Mouse (Mus musculus) heart, postnatal 0 days (tissue): ENCODE data around the gene Trafd1. TPM values are rescaled to one million over a fixed set of nuclear protein-coding genes. Genes with fewer than 3 reads are reported as not detected.

Experiments
- ATAC-seq: fragments of 200-750 bp; cut with Nextera tagmentation; 2 replicates; pipeline ENCODE4 v1.8.0; 2017; ENCODE audit warnings: low read depth, moderate number of reproducible peaks, moderate library complexity; ENCODE audit not compliant: insufficient read depth
- DNase-seq: peaks from one replicate; pipeline ENCODE4 v3.0.0-alpha.2; 2016; ENCODE audit warnings: low spot score
- H3K27ac ChIP-seq: fragments of 300-500 bp; sonication (generic); 2 replicates; pipeline ENCODE4 v1.5.1; 2014; ENCODE audit warnings: low read depth, mild to moderate bottlenecking
- H3K27me3 ChIP-seq: fragments of 300-500 bp; sonication (generic); 2 replicates; pipeline ENCODE4 v1.6.1; 2014; ENCODE audit warnings: low read length, mixed read lengths; ENCODE audit not compliant: control insufficient read depth, insufficient read depth
- H3K36me3 ChIP-seq: fragments of 300-500 bp; sonication (generic); replicated peaks from 2 replicates; pipeline ENCODE4 v1.6.1; 2014; ENCODE audit warnings: low read length, mixed read lengths; ENCODE audit not compliant: control insufficient read depth, insufficient read depth
- H3K4me1 ChIP-seq: fragments of 300-500 bp; sonication (generic); 2 replicates; pipeline ENCODE4 v1.6.1; 2014; ENCODE audit warnings: antibody characterized with exemption; ENCODE audit not compliant: control insufficient read depth, insufficient read depth
- H3K4me2 ChIP-seq: fragments of 300-500 bp; sonication (generic); 2 replicates; pipeline ENCODE4 v1.6.1; 2014; ENCODE audit warnings: low read depth, mild to moderate bottlenecking, low read length, moderate library complexity
- H3K4me3 ChIP-seq: fragments of 300-500 bp; sonication (generic); 2 replicates; pipeline ENCODE4 v1.5.1; 2014; ENCODE audit warnings: low read depth, low read length
- H3K9ac ChIP-seq: fragments of 300-500 bp; sonication (generic); replicated peaks from 2 replicates; pipeline ENCODE4 v1.6.1; 2014; ENCODE audit warnings: low read depth, low read length, mixed read lengths
- H3K9me3 ChIP-seq: fragments of 300-500 bp; sonication (generic); replicated peaks from 2 replicates; pipeline ENCODE4 v1.6.1; 2016; ENCODE audit warnings: low read length; ENCODE audit not compliant: control insufficient read depth
- CTCF ChIP-seq: IDR thresholded peaks from 2 replicates; pipeline ENCODE4 v1.5.1; 2016; ENCODE audit warnings: antibody characterized with exemption, control low read depth, low read depth
- EP300 ChIP-seq: IDR thresholded peaks from 2 replicates; pipeline ENCODE4 v1.6.1; 2016; ENCODE audit warnings: antibody characterized with exemption, low read depth
- WGBS: fragments of 180-500 bp; shearing (Covaris S2); extraction: QIAGEN DNeasy Blood & Tissue Kit; methylation state at CpG from one replicate; pipeline ENCODE4 v1.1.7; 2014; 5-methylcytosine and 5-hydroxymethylcytosine counted together
- polyA plus RNA-seq: library from polyadenylated mRNA; unstranded; fragments of >200 nt; fragmentation: Nextera tagmentation; extraction: Ambion mirVana; gene quantifications from 2 replicates; pipeline ENCODE4 v1.2.1, GENCODE M21; 2015
- total RNA-seq: library from RNA; depleted of rRNA; stranded (reverse); fragments of >200 nt; gene quantifications from 2 replicates; pipeline ENCODE4 v1.2.3, GENCODE M21; 2014; ENCODE audit warnings: low replicate concordance

Gene Trafd1
- total and polyA plus RNA-seq, 2 experiments from 2014 or later = 67.7 to 83.8 TPM

DNA sequence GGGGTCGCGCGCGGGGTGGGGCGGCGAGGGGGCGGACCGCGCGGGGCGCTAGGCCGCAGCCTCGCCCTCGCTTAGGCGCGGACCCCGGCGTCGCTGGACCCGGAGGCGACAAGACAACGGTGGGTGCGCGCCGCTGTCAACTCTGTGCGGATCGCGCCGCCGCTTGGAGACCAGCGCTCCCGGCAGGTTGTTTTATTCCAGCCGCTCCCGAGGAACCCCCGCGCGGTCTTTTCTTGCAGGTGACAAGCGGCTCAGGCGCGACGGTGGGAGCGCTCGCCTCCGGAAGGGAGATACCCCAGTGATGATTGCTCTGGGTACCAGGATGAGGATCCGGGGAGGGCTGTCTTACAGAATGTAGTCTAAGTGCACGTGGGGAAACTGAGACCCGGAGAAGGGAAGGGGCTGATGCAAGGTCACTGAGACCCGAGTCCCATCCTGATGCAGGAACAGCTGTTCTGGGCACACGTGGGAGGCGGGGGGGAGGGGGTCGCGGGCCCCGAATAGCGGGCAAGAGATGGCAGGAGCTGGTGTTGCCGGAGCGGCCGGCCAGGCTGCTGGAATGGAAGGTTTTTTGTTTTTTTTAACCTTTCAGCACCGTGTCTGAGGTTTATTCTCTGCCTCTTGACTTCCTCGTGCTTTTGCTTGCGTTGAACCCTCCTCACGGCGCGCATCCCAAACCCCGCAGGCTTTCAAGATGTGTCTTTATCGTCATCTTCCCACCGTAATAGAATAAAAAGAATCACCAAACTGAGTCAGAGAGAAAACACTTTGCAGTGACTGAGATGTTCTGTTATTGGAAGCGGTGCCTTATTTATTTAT, 12.9 kb upstream of the Trafd1 start:
- WGBS = under 1% methylated on average over 55 of the region's 67 CpGs
- TF ChIP-seq EP300 (no peak), CTCF (no peak)
- H3K36me3 ChIP-seq = no peaks in the 10 kb centered on the region

DNA sequence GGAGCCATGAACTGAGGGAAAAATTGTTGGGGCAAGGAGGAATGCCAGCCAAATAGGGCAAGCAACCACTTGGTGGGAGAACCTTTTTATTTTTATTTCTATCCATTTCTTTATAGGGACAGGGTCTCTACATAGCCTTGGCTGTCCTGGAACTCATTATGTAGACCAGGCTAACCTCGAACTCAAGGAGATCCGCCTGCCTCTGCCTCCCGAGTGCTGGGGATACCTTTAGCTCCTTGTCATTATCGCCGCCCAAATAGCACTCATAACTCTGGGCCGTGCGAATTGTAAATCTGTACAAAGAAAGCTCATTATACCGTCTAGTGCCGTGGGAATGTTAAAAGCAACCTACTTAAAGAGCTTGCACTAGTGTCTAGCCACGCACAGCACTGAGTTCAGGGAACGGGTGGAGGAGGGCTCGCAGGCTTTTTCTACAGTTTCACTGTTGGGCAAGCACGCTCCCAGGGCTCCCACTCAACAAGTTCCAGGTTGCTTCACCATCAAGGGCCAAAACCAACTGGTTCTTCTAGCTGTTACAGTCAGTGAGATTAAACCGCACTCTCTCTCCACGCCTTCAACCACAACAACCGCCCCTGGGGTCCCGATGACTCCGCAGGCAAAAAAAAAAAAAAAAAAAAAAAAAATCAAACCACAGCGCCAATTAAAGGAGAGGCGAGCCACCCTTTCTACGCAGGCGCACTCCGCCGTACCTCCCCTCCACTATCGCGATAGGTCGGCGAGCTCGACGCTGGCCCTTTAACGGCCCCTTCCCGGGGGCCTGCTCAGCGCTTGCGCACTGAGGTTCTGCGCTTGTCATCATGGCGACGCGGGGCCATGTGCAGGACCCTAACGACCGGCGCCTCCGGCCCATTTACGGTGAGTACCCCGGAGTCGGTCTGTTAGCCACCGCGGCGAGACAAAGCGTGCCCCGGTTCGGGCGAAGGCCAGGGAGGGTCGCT, 12.0 kb upstream of the Trafd1 start, which contains the start of gene Naa25:
TSS of gene Naa25 (plus strand) at position 750 of the 959 bp plus-strand sequence.
- H3K9me3 ChIP-seq = no peaks in the 10 kb centered on the region
- peak within 1 kb of the TSS; percentile 84 for H3K27ac ChIP-seq
- H3K9ac ChIP-seq = peak within 1 kb of the TSS; percentile 84
- 8% methylated on average over 53 of the region's 53 CpGs for WGBS
- TF ChIP-seq CTCF = no peak
- peak; percentile 47; the same call in 1 of the 2 replicates for TF ChIP-seq EP300
- H3K4me2 ChIP-seq = peak within 1 kb of the TSS; percentile 100
- H3K4me1 ChIP-seq = peaks cover 9% of the 10 kb centered on the region
- H3K4me3 ChIP-seq = peak within 1 kb of the TSS; percentile 98
- ATAC-seq (peak; percentile 97), DNase-seq (peak; percentile 98)
- H3K36me3 ChIP-seq = no peaks in the 10 kb centered on the region
- H3K27me3 ChIP-seq = no peaks in the 10 kb centered on the region

More for the DNA sequence above, 12.9 kb upstream of the Trafd1 start:
- H3K9ac ChIP-seq = peak overlapping the region; percentile 84
- DNase-seq (peak; percentile 60), ATAC-seq (peak; percentile 68)
- H3K4me2 ChIP-seq = peak overlapping the region; percentile 100
- H3K4me3 ChIP-seq = peak overlapping the region; percentile 98
- H3K27ac ChIP-seq = peak overlapping the region; percentile 39
- H3K27me3 ChIP-seq = no peaks in the 10 kb centered on the region
- no peaks in the 10 kb centered on the region for H3K9me3 ChIP-seq
- peaks cover 9% of the 10 kb centered on the region for H3K4me1 ChIP-seq

DNA sequence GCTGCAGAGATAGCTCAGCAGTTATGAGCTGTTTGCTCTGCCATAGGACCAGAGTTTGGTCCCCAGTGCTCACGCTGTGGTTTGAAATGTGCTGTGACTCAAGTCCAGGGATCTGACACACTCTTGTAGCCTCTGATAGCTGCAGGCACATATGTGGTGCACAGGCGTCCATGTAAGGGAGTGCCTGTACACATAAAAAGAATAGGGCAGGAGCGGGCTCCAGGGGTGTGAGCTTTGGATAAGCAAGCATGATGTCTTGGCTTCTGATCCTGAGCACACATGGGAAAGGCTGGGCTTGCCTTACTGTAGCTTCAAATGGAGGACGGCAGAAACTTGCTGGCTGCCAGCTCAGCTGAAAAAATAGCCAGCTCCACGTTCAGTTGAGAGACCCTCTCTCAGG, 10.2 kb upstream of the Trafd1 start:
- DNase-seq = no peak
- H3K4me1 ChIP-seq = peaks cover 9% of the 10 kb centered on the region
- H3K9me3 ChIP-seq = no peaks in the 10 kb centered on the region
- 63% methylated on average over 5 of the region's 5 CpGs for WGBS
- no peak overlapping the region for H3K4me3 ChIP-seq
- H3K27ac ChIP-seq = no peak overlapping the region
- H3K36me3 ChIP-seq = no peaks in the 10 kb centered on the region
- H3K9ac ChIP-seq = no peak overlapping the region
- no peaks in the 10 kb centered on the region for H3K27me3 ChIP-seq
- no peak for TF ChIP-seq EP300
- no peak for TF ChIP-seq CTCF
- ATAC-seq = no peak
- no peak overlapping the region for H3K4me2 ChIP-seq

DNA sequence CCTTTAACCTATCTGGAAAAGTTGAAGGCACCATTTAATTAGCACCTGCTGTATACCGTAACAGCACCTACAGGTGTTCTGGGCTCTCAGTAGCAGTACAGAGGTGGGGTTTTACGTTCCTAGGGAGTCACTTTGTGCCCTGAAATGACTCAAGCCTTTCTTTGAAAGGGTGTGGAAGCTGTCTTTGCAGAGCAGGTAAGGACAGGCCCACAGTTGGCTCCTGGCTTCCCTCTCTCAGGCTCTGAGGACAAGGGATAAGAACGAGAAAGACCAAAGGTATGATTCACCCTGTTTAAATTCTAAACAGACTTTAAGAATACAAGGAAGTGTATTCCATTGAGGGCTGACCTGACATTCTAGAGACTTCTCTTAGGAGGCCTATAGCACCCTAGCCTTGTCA, 8.0 kb upstream of the Trafd1 start:
- Histone ChIP-seq H3K4me1 (no peaks in the 10 kb centered on the region), H3K27ac (no peak overlapping the region), H3K9ac (no peak overlapping the region), H3K4me2 (no peak overlapping the region), H3K27me3 (no peaks in the 10 kb centered on the region), H3K9me3 (no peaks in the 10 kb centered on the region), H3K4me3 (no peak overlapping the region), H3K36me3 (no peaks in the 10 kb centered on the region)
- no peak for ATAC-seq
- no peak for TF ChIP-seq CTCF
- no peak for TF ChIP-seq EP300
- WGBS = 75% methylated on average over 3 of the region's 3 CpGs
- DNase-seq = no peak

DNA sequence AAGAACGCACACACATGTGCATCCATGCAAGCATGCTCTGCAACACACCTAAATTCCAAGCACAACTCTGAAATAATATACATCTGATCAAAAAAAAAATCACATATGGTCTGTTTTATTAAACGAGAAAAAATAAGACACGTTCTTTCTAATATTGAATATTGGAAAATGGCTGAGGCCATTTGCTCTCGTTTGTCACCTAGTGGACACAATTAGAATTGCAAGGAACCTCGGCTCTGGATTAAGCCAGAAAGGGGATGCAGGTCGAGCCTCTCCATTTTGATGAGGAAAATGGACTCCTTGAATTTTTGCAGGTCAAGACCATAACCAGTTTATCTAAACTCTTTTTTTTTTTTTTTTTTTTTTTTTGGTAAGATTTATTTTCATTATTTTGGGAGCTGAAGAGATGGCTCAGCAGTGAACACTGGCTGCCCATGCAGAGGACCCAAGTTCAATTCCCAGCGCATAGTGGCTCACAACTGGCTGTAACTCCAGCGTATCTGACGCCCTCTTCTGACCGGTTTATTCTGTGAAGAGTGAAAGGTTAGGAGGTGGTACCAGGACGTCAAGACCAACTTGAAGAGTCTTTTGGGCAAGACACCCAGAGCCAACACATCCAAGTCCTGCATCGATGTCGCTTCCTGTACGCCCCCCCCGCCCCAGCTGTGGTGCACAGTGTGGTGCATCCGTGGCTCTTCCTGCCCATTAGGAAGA, 7.4 kb upstream of the Trafd1 start:
- H3K36me3 ChIP-seq = no peaks in the 10 kb centered on the region
- H3K9me3 ChIP-seq = no peaks in the 10 kb centered on the region
- no peaks in the 10 kb centered on the region for H3K4me1 ChIP-seq
- 50% methylated on average over 16 of the region's 16 CpGs for WGBS
- ATAC-seq (no peak), DNase-seq (peak; percentile 34)
- H3K27ac ChIP-seq = no peak overlapping the region
- H3K27me3 ChIP-seq = no peaks in the 10 kb centered on the region
- H3K4me3 ChIP-seq = no peak overlapping the region
- H3K9ac ChIP-seq = no peak overlapping the region
- no peak for TF ChIP-seq EP300
- TF ChIP-seq CTCF = peak; percentile 68
- no peak overlapping the region for H3K4me2 ChIP-seq
